Mouse (Mus musculus) MEL (cell line): ENCODE data around the gene Dock4. TPM values are rescaled to one million over a fixed set of nuclear protein-coding genes. Genes with fewer than 3 reads are reported as not detected.

Experiments used
- DNase-seq: peaks from one replicate; pipeline ENCODE4 v3.0.0; 2011; ENCODE audit warnings: low read depth, low spot score
- H3K27ac ChIP-seq: 2 replicates; pipeline ENCODE4 v1.5.1; 2012; ENCODE audit warnings: low read depth, mild to moderate bottlenecking, control low read depth, low read length, moderate library complexity; ENCODE audit not compliant: control insufficient read depth
- H3K27me3 ChIP-seq, 2 experiments: fragments of 150-350 bp in 1 of 2; sonication (generic) in 1 of 2; 2 replicates each; pipeline ENCODE4 v1.6.1; 2012; ENCODE audit warnings: low read length in 2 of 2, mild to moderate bottlenecking in 2 of 2, improper control_type of control experiment in 1 of 2, moderate library complexity in 1 of 2; ENCODE audit not compliant: insufficient read depth in 2 of 2, control insufficient read depth in 1 of 2
- H3K36me3 ChIP-seq, 2 experiments: 2 replicates each; pipeline ENCODE4 v1.6.1; 2012 to 2014; ENCODE audit warnings: low read length in 2 of 2, improper control_type of control experiment in 1 of 2, inconsistent platforms in 1 of 2, mild to moderate bottlenecking in 1 of 2; ENCODE audit not compliant: insufficient read depth in 2 of 2, control insufficient read depth in 1 of 2
- H3K4me1 ChIP-seq, 2 experiments: fragments of 150-350 bp in 1 of 2; sonication (generic) in 1 of 2; 2 replicates each; pipeline ENCODE4 v1.6.1; 2012; ENCODE audit warnings: low read length in 2 of 2, improper control_type of control experiment in 1 of 2, mild to moderate bottlenecking in 1 of 2; ENCODE audit not compliant: insufficient read depth in 2 of 2, control insufficient read depth in 1 of 2
- H3K4me3 ChIP-seq, 2 experiments: fragments of 150-350 bp in 1 of 2; sonication (generic) in 1 of 2; 2 replicates each; pipeline ENCODE4 v1.5.1; 2012; ENCODE audit warnings: low read depth in 2 of 2, low read length in 2 of 2, mild to moderate bottlenecking in 2 of 2, moderate library complexity in 2 of 2, control low read depth in 1 of 2, improper control_type of control experiment in 1 of 2; ENCODE audit not compliant: control insufficient read depth in 1 of 2, insufficient read depth in 1 of 2
- H3K79me2 ChIP-seq: 2 replicates; pipeline ENCODE4 v1.6.1; 2012; ENCODE audit warnings: mild to moderate bottlenecking, low read length, moderate library complexity; ENCODE audit not compliant: control insufficient read depth, poor library complexity, insufficient read depth
- H3K9ac ChIP-seq: 2 replicates; pipeline ENCODE4 v1.6.1; 2012; ENCODE audit warnings: low read depth, mild to moderate bottlenecking, control low read depth, low read length, moderate library complexity; ENCODE audit not compliant: control insufficient read depth, poor library complexity, severe bottlenecking
- H3K9me3 ChIP-seq: fragments of 150-350 bp; sonication (generic); replicated peaks from 2 replicates; pipeline ENCODE4 v1.6.1; 2012; ENCODE audit warnings: mild to moderate bottlenecking, low read length, improper control_type of control experiment, moderate library complexity; ENCODE audit not compliant: insufficient read depth
- CHD1 ChIP-seq: IDR thresholded peaks from 2 replicates; pipeline ENCODE4 v1.6.1; 2012; ENCODE audit warnings: low read depth, mild to moderate bottlenecking, inconsistent platforms, low read length, improper control_type of control experiment
- CHD2 ChIP-seq: IDR thresholded peaks from 2 replicates; pipeline ENCODE4 v1.6.1; 2011; ENCODE audit warnings: low read length, improper control_type of control experiment
- CTCF ChIP-seq, 3 experiments: IDR thresholded peaks in 2 of 3; conservative IDR thresholded peaks in 1 of 3; 2 replicates each; pipeline ENCODE4 v1.5.1; 2011 to 2012; ENCODE audit warnings: low read length in 3 of 3, low read depth in 2 of 3, mild to moderate bottlenecking in 2 of 3, improper control_type of control experiment in 1 of 3, inconsistent platforms in 1 of 3, mixed read lengths in 1 of 3, moderate library complexity in 1 of 3; ENCODE audit not compliant: control insufficient read depth in 1 of 3, insufficient read depth in 1 of 3, poor library complexity in 1 of 3, severe bottlenecking in 1 of 3
- E2F4 ChIP-seq: IDR thresholded peaks from 2 replicates; pipeline ENCODE4 v1.6.1; 2011; ENCODE audit warnings: low read depth, low read length, improper control_type of control experiment, borderline replicate concordance
- ELF1 ChIP-seq: IDR thresholded peaks from 2 replicates; pipeline ENCODE4 v1.6.1; 2014; ENCODE audit warnings: low read depth, mild to moderate bottlenecking, inconsistent platforms, low read length, improper control_type of control experiment, moderate library complexity
- EP300 ChIP-seq, 2 experiments: IDR thresholded peaks; 2 replicates each; pipeline ENCODE4 v1.6.1; 2011; ENCODE audit warnings: improper control_type of control experiment in 2 of 2, low read length in 2 of 2, low read depth in 1 of 2, mild to moderate bottlenecking in 1 of 2
- MAX ChIP-seq: IDR thresholded peaks from 2 replicates; pipeline ENCODE4 v1.6.1; 2011; ENCODE audit warnings: low read length, improper control_type of control experiment
- MAZ ChIP-seq: IDR thresholded peaks from 2 replicates; pipeline ENCODE4 v1.6.1; 2012; ENCODE audit warnings: low read depth, mild to moderate bottlenecking, inconsistent platforms, low read length, improper control_type of control experiment
- MEF2A ChIP-seq: IDR thresholded peaks from 2 replicates; pipeline ENCODE4 v1.6.1; 2014; ENCODE audit warnings: low read depth, mild to moderate bottlenecking, inconsistent platforms, low read length, improper control_type of control experiment; ENCODE audit not compliant: poor library complexity, insufficient replicate concordance, severe bottlenecking; ENCODE audit errors: extremely low read depth
- MXI1 ChIP-seq: IDR thresholded peaks from 2 replicates; pipeline ENCODE4 v1.6.1; 2011; ENCODE audit warnings: mild to moderate bottlenecking, low read depth, low read length, improper control_type of control experiment
- MYB ChIP-seq: IDR thresholded peaks from 2 replicates; pipeline ENCODE4 v1.6.1; 2011; ENCODE audit warnings: mild to moderate bottlenecking, low read depth, low read length, improper control_type of control experiment
- POLR2AphosphoS2 ChIP-seq: IDR thresholded peaks from 2 replicates; pipeline ENCODE4 v1.6.1; 2011; ENCODE audit warnings: low read length, improper control_type of control experiment
- POLR2AphosphoS5 ChIP-seq: IDR thresholded peaks from 2 replicates; pipeline ENCODE4 v1.6.1; 2012; ENCODE audit warnings: low read depth, borderline replicate concordance, mild to moderate bottlenecking, inconsistent platforms, low read length, moderate library complexity, mixed read lengths
- RCOR1 ChIP-seq: IDR thresholded peaks from 2 replicates; pipeline ENCODE4 v1.6.1; 2012; ENCODE audit warnings: low read depth, mild to moderate bottlenecking, inconsistent platforms, low read length, improper control_type of control experiment
- SIN3A ChIP-seq: IDR thresholded peaks from 2 replicates; pipeline ENCODE4 v1.6.1; 2012; ENCODE audit warnings: low read length, improper control_type of control experiment, inconsistent platforms
- TAL1 ChIP-seq: IDR thresholded peaks from 2 replicates; pipeline ENCODE4 v1.6.1; 2012; ENCODE audit warnings: mild to moderate bottlenecking, inconsistent platforms, low read length, moderate library complexity, mixed read lengths
- TBP ChIP-seq: IDR thresholded peaks from 2 replicates; pipeline ENCODE4 v1.8.0; 2011; ENCODE audit warnings: low read depth, low read length, improper control_type of control experiment
- TCF12 ChIP-seq: IDR thresholded peaks from 2 replicates; pipeline ENCODE4 v1.6.1; 2014; ENCODE audit warnings: low read depth, mild to moderate bottlenecking, inconsistent platforms, low read length, improper control_type of control experiment, moderate library complexity
- USF1 ChIP-seq: IDR thresholded peaks from 2 replicates; pipeline ENCODE4 v1.6.1; 2014; ENCODE audit warnings: low read depth, mild to moderate bottlenecking, inconsistent platforms, low read length, improper control_type of control experiment, moderate library complexity
- USF2 ChIP-seq, 2 experiments: IDR thresholded peaks; 2 replicates each; pipeline ENCODE4 v1.6.1; 2011 to 2012; ENCODE audit warnings: improper control_type of control experiment in 2 of 2, low read length in 2 of 2, borderline replicate concordance in 1 of 2, inconsistent platforms in 1 of 2, low read depth in 1 of 2, mild to moderate bottlenecking in 1 of 2; ENCODE audit not compliant: insufficient read depth in 1 of 2
- ZC3H11A ChIP-seq: IDR thresholded peaks from 2 replicates; pipeline ENCODE4 v1.6.1; 2012; ENCODE audit warnings: low read depth, mild to moderate bottlenecking, inconsistent platforms, low read length, improper control_type of control experiment
- ZKSCAN1 ChIP-seq: IDR thresholded peaks from 2 replicates; pipeline ENCODE4 v1.6.1; 2012; ENCODE audit warnings: low read depth, mild to moderate bottlenecking, inconsistent platforms, low read length, improper control_type of control experiment, moderate library complexity
- polyA plus RNA-seq, 2 experiments: library from polyadenylated mRNA; stranded (reverse) in 1 of 2; unstranded in 1 of 2; fragments of >175 nt in 1 of 2; fragments of >200 nt in 1 of 2; gene quantifications; 2 replicates each; pipeline versions ENCODE4 v1.2.1 to v1.2.4; 2012; ENCODE audit warnings: low replicate concordance in 2 of 2, low read depth in 1 of 2; ENCODE audit not compliant: insufficient read length in 2 of 2, insufficient read depth in 1 of 2, missing spikeins in 1 of 2
- total RNA-seq: library from RNA; depleted of rRNA; stranded (reverse); fragments of 300-350 nt; gene quantifications from 2 replicates; pipeline ENCODE4 v1.2.3, GENCODE M21; 2012

Gene Dock4
- total and polyA plus RNA-seq, 3 experiments, result 0.08 to 0.17 TPM; not detected in 1

GRCm38 (mm10) chr12:40759281-40759680 is 313.5 kb downstream of the Dock4 start:
- no peak for DNase-seq

GRCm38 (mm10) chr12:40767258-40767816 is 321.6 kb downstream of the Dock4 start:
- no peaks in the 10 kb centered on the region for H3K36me3 ChIP-seq
- H3K4me1 ChIP-seq, result no peaks in the 10 kb centered on the region
- H3K79me2 ChIP-seq, result no peaks in the 10 kb centered on the region
- no peak for DNase-seq
- TF ChIP-seq EP300 (IDR thresholded peaks at IDR 0.05; ENCODE audit: low read depth in 1 of 2, low read length in 2 of 2), result no peak
- no peak for TF ChIP-seq ZC3H11A
- TF ChIP-seq TAL1, result no peak
- no peak for TF ChIP-seq MYB
- TF ChIP-seq MEF2A, result no peak
- no peak for TF ChIP-seq USF1
- no peak for TF ChIP-seq POLR2AphosphoS2
- TF ChIP-seq CTCF (IDR thresholded peaks at IDR 0.05 in 2 of 3, conservative IDR thresholded peaks at IDR 0.05 in 1 of 3; ENCODE audit: control insufficient read depth in 1 of 3, insufficient read depth in 1 of 3, low read depth in 2 of 3, low read length in 3 of 3, poor library complexity in 1 of 3, severe bottlenecking in 1 of 3), result no peak
- no peak for TF ChIP-seq MXI1
- no peak for TF ChIP-seq MAZ
- TF ChIP-seq E2F4, result no peak
- no peak for TF ChIP-seq CHD2
- H3K9ac ChIP-seq, result no peak overlapping the region
- H3K4me3 ChIP-seq, result no peak overlapping the region
- no peak overlapping the region for H3K27ac ChIP-seq
- no peaks in the 10 kb centered on the region for H3K9me3 ChIP-seq
- no peaks in the 10 kb centered on the region for H3K27me3 ChIP-seq

More at GRCm38 (mm10) chr12:40759281-40759680, 313.5 kb downstream of the Dock4 start:
- H3K79me2 ChIP-seq, result no peaks in the 10 kb centered on the region
- H3K4me3 ChIP-seq, result no peak overlapping the region
- TF ChIP-seq MEF2A (no peak), RCOR1 (no peak), TBP (no peak), ELF1 (no peak), CHD2 (no peak), SIN3A (no peak), CHD1 (no peak), MAX (no peak), E2F4 (no peak), POLR2AphosphoS5 (no peak), TCF12 (no peak), USF2 (IDR thresholded peaks at IDR 0.05; ENCODE audit: borderline replicate concordance in 1 of 2, insufficient read depth in 1 of 2, low read depth in 1 of 2, low read length in 2 of 2) (no peak), ZKSCAN1 (no peak)
- H3K36me3 ChIP-seq, result no peaks in the 10 kb centered on the region
- no peak overlapping the region for H3K27ac ChIP-seq
- H3K9ac ChIP-seq, result no peak overlapping the region
- no peaks in the 10 kb centered on the region for H3K4me1 ChIP-seq
- no peaks in the 10 kb centered on the region for H3K9me3 ChIP-seq
- no peaks in the 10 kb centered on the region for H3K27me3 ChIP-seq
